Mouse (Mus musculus) adipocyte (in vitro differentiated cells): ENCODE data around the gene Borcs6.
"Not testable (repeated sequence)": the region's sequence is repeated elsewhere in the genome, so short reads cannot be mapped to it uniquely, and the experiment has no call there.

Source experiments
- DNase-seq: peaks from one replicate; pipeline ENCODE4 v3.0.0-alpha.2; 2016; ENCODE audit warnings: low spot score

Gene Borcs6

GRCm38 (mm10) chr11:69089616-69090290, 30.2 kb downstream of the Borcs6 start:
- DNase-seq = no peak

GRCm38 (mm10) chr11:69090367-69090766, 30.9 kb downstream of the Borcs6 start:
- DNase-seq = no peak

GRCm38 (mm10) chr11:69091566-69092385, 32.3 kb downstream of the Borcs6 start:
- DNase-seq = no peak

- peak; percentile 86 for DNase-seq
Observed at GRCm38 (mm10) chr11:69092386-69092751, 32.9 kb downstream of the Borcs6 start.

GRCm38 (mm10) chr11:69092871-69093270, 33.4 kb downstream of the Borcs6 start:
- DNase-seq = no peak

GRCm38 (mm10) chr11:69093856-69094255, 34.3 kb downstream of the Borcs6 start:
- not testable (repeated sequence) for DNase-seq

- DNase-seq = peak; percentile 100
Observed at GRCm38 (mm10) chr11:69094697-69095429, 35.3 kb downstream of the Borcs6 start, which contains the start of gene Per1. Per1 (plus strand) TSS chr11:69095217.

- peak; percentile 76 for DNase-seq
Observed at GRCm38 (mm10) chr11:69095511-69096231, 36.2 kb downstream of the Borcs6 start.

- DNase-seq = peak; percentile 90
Observed at GRCm38 (mm10) chr11:69096360-69096986, 37.0 kb downstream of the Borcs6 start.

- DNase-seq = peak; percentile 97
Observed at GRCm38 (mm10) chr11:69096987-69097900, 37.7 kb downstream of the Borcs6 start.

- no peak for DNase-seq
Observed at GRCm38 (mm10) chr11:69098039-69098761, 38.7 kb downstream of the Borcs6 start.

- DNase-seq = peak; percentile 97
Observed at GRCm38 (mm10) chr11:69098762-69099091, 39.2 kb downstream of the Borcs6 start.

GRCm38 (mm10) chr11:69099177-69099914, 39.8 kb downstream of the Borcs6 start:
- peak; percentile 60 for DNase-seq

- DNase-seq = peak; percentile 80
Observed at GRCm38 (mm10) chr11:69099915-69100345, 40.4 kb downstream of the Borcs6 start.

GRCm38 (mm10) chr11:69100639-69101360, 41.3 kb downstream of the Borcs6 start:
- no peak for DNase-seq

- DNase-seq = no peak
Observed at GRCm38 (mm10) chr11:69101604-69102402, 42.3 kb downstream of the Borcs6 start.

GRCm38 (mm10) chr11:69102403-69102725, 42.8 kb downstream of the Borcs6 start:
- peak; percentile 9 for DNase-seq

GRCm38 (mm10) chr11:69103121-69103520, 43.6 kb downstream of the Borcs6 start:
- DNase-seq = no peak
